Mouse (Mus musculus): ENCODE results near the gene Olfr568. TPM values are rescaled to one million over a fixed set of nuclear protein-coding genes. Genes with fewer than 3 reads are reported as not detected.
A peak's percentile ranks its signal among the peaks of the same experiment; 100 is the strongest.

The Olfr568 gene
- not detected for total RNA-seq (2021)

DNA sequence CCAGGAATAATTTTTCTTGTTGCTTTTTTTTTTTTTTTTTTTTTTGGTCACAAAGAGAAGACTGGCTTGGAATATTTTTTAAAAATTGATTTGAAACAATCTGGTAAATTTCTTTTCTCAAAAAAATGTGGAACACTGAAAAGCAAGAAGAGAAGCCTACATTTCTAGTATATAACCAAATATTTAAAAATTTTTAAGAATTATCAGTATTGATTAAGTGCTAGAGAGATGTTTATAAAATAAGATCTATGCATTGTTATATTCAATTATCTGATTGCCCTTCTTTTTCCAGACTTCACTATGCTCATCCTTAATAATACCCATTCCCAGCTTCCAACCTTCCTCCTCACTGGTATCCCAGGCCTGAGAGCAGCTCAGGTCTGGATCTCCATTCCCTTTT, at the start of gene Olfr568:
TSS of gene Olfr568 (plus strand) at position 301 of the 400 bp plus-strand sequence.
- DNase-seq (ENCODE audit: extremely low spot score in 1 of 2, low spot score in 1 of 2), result no peak

DNA sequence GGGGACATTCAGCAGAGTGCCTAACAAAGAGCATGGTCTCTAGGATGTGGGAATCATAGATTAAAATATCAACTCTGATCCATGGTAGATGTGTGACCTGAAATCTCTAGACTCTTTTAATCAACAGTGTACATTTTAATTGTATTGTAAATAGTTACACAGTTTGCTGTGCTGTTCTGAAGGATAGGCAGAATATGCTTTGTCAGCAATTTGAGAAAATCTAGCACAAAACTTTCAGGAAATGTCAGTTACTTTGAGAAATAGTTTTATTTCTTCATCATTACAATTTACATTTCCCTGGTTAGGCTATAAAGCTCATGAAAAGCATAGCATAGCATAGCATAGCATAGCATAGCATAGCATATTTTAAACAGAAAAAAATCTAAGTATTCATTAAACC, 21.1 kb upstream of the Olfr568 start:
- DNase-seq (ENCODE audit: extremely low spot score in 1 of 2, low spot score in 1 of 2), result no peak

DNA sequence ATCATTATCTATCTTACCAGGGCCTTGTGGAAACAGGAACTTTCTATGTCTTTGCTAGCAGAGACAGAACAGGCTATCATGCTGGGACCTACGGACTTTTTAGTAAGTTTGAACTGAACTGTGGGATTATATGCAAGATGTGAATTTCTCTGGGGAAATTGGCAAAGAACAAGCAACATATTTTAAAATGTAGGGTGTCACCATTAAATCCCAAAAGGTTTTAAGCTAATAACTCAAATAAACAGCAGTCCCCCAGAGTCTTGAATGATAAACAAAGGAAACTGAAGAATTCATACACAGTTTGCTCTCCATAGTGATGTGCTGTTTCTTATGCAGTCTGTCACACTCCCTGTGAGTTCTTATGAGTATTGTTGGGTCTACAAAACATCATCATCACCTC, 18.3 kb upstream of the Olfr568 start, which contains the start of gene Olfr566:
TSS of gene Olfr566 (minus strand) at position 101 of the 400 bp plus-strand sequence.
- no peak for DNase-seq (ENCODE audit: extremely low spot score in 1 of 2, low spot score in 1 of 2)

DNA sequence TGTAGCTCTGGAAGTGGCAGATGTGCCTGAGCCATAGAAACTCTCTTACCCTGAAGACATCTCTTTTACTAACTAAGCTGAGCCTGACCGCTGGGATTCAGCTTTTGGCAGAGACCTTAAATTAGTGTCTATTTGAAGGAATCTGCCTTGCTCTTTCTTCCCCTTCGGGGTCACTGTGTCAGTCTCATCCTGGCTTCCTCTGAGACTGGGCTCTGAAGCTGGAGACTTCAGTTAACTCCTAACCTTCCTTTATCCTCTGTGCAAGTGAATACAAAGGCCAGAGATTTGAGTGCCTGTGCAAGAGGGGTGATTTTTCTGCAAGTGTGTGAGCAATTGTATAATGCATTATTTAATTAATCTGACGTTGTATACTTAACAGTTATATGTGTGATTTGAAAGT, 13.9 kb downstream of the Olfr568 start, which contains the start of gene Olfr569:
TSS of gene Olfr569 (minus strand) at position 101 of the 400 bp plus-strand sequence.
- no peak for DNase-seq (ENCODE audit: extremely low spot score in 1 of 2, low spot score in 1 of 2)

- no peak for DNase-seq (ENCODE audit: extremely low spot score in 1 of 2, low spot score in 1 of 2)
These were observed 38.3 kb downstream of the Olfr568 start for GRCm38 (mm10) chr7:102915261-102915660.

GRCm38 (mm10) chr7:102916405-102916804, 39.5 kb downstream of the Olfr568 start:
- no peak for DNase-seq (ENCODE audit: extremely low spot score in 1 of 2, low spot score in 1 of 2)

GRCm38 (mm10) chr7:102917032-102917875, 40.3 kb downstream of the Olfr568 start, which contains the start of gene Olfr571:
Gene Olfr571 (minus strand): TSS chr7:102917536.
- no peak for DNase-seq (ENCODE audit: extremely low spot score in 1 of 2, low spot score in 1 of 2)

DNA sequence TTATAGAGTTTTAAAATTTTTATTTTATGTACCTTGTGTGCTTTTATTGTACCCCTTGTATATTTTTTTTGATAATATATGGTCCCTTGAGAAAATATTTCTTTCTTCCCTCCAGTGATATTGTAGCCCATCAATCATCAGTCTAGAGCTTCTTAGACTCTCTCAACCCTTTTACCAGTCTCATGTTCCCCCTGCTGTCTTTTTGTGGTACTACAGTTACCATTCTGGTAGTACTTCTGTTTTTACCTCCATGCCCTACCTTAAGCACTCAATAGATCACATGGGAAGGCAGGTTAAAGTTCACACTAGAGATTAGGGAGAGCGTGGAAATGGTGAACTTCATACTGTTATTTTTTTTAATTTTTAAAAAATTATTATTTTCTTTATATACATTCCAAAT, 42.7 kb downstream of the Olfr568 start:
- peak in 1 of 2 experiments; percentile 7 for DNase-seq (ENCODE audit: extremely low spot score in 1 of 2, low spot score in 1 of 2)

- no peak for DNase-seq (ENCODE audit: extremely low spot score in 1 of 2, low spot score in 1 of 2)
These were observed 47.2 kb downstream of the Olfr568 start, which contains the start of gene Olfr572 for GRCm38 (mm10) chr7:102924109-102924508. Gene Olfr572 (plus strand): TSS chr7:102924409.

DNA sequence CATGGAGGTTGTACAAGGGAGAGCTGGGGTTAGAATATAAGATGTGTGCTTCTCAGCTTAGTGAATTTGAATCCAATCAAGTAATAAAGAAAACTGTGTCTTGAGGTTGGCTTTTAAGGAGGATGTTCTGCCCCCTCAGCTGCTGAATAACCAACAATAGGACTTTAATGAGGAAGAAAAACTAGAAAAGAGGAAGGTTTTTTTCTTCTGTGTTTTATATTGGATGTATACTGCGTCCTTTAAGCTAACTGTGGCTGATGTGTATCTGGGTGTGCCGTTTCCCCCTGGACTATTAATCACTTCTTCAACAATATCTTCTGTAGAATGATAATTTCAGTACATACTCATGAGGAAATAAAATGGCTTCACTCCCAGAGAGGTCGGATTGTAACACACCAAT, 50.2 kb downstream of the Olfr568 start:
- DNase-seq (ENCODE audit: extremely low spot score in 1 of 2, low spot score in 1 of 2), result no peak

Other genes with a start within 250 kb of the Olfr568 start
- not detected for gene Olfr554, start 238.7 kb upstream of the Olfr568 start, total RNA-seq (2021)
- not detected for gene Olfr555, start 218.3 kb upstream of the Olfr568 start, total RNA-seq (2021)
- under 1 TPM in 1 of 2 experiments, not detected in 1; 0.10 TPM for gene Olfr556, start 212.2 kb upstream of the Olfr568 start, total RNA-seq (2021)
- gene Trim68, start 189.8 kb upstream of the Olfr568 start, total RNA-seq (2021), result 1 to 10 TPM; 4.5 to 7.6 TPM
- not detected for gene Olfr557, start 181.2 kb upstream of the Olfr568 start, total RNA-seq (2021)
- under 1 TPM; 0.49 TPM for gene Olfr558, start 174.9 kb upstream of the Olfr568 start, total RNA-seq (2021)
- gene Olfr33, start 158.1 kb upstream of the Olfr568 start, total RNA-seq (2021), result not detected
- not detected for gene Olfr559, start 149.6 kb upstream of the Olfr568 start, total RNA-seq (2021)
- not detected for gene Olfr560, start 117.8 kb upstream of the Olfr568 start, total RNA-seq (2021)
- under 1 TPM in 1 of 2 experiments, not detected in 1; 0.12 TPM for gene Olfr78, start 117.7 kb upstream of the Olfr568 start, total RNA-seq (2021)
- not detected for gene Olfr561, start 105.9 kb upstream of the Olfr568 start, total RNA-seq (2021)
- not detected for gene Olfr564, start 73.6 kb upstream of the Olfr568 start, total RNA-seq (2021)
- gene Olfr566, start 18.4 kb upstream of the Olfr568 start, total RNA-seq (2021), result not detected
- not detected for gene Olfr569, start 13.8 kb downstream of the Olfr568 start, total RNA-seq (2021)
- not detected for gene Olfr570, start 17.5 kb downstream of the Olfr568 start, total RNA-seq (2021)
- under 1 TPM in 1 of 2 experiments, not detected in 1; 0.05 TPM for gene Olfr571, start 40.4 kb downstream of the Olfr568 start, total RNA-seq (2021)
- not detected for gene Olfr572, start 47.3 kb downstream of the Olfr568 start, total RNA-seq (2021)
- not detected for gene Olfr573-ps1, start 65.5 kb downstream of the Olfr568 start, total RNA-seq (2021)
- gene Olfr574, start 71.3 kb downstream of the Olfr568 start, total RNA-seq (2021), result not detected
- gene Olfr575, start 81.7 kb downstream of the Olfr568 start, total RNA-seq (2021), result not detected
- gene Olfr576, start 85.5 kb downstream of the Olfr568 start, total RNA-seq (2021), result not detected
- gene Olfr577, start 98.8 kb downstream of the Olfr568 start, total RNA-seq (2021), result not detected
- gene Olfr578, start 112.2 kb downstream of the Olfr568 start, total RNA-seq (2021), result not detected
- gene Olfr582, start 160.9 kb downstream of the Olfr568 start, total RNA-seq (2021), result not detected
- gene Olfr583, start 174.2 kb downstream of the Olfr568 start, total RNA-seq (2021), result not detected
- gene Olfr584, start 204.8 kb downstream of the Olfr568 start, total RNA-seq (2021), result not detected
- gene Olfr585, start 220.6 kb downstream of the Olfr568 start, total RNA-seq (2021), result not detected
- gene Olfr586, start 248.5 kb downstream of the Olfr568 start, total RNA-seq (2021), result not detected

All from layer of hippocampus, postnatal 25 days (tissue).